Mouse (Mus musculus) heart, postnatal 4 days (tissue): ENCODE measurements at regions not wholly inside any gene's neighbourhood (a gene's known extent, or its start where the extent isn't known, plus 50 kb on each side); places are given as distances from the start of the nearest gene placed in this dataset.
A peak's percentile ranks its signal among the peaks of the same experiment; 100 is the strongest.

Source experiments
- DNase-seq: peaks from one replicate; pipeline ENCODE4 v3.0.0; 2021

DNA sequence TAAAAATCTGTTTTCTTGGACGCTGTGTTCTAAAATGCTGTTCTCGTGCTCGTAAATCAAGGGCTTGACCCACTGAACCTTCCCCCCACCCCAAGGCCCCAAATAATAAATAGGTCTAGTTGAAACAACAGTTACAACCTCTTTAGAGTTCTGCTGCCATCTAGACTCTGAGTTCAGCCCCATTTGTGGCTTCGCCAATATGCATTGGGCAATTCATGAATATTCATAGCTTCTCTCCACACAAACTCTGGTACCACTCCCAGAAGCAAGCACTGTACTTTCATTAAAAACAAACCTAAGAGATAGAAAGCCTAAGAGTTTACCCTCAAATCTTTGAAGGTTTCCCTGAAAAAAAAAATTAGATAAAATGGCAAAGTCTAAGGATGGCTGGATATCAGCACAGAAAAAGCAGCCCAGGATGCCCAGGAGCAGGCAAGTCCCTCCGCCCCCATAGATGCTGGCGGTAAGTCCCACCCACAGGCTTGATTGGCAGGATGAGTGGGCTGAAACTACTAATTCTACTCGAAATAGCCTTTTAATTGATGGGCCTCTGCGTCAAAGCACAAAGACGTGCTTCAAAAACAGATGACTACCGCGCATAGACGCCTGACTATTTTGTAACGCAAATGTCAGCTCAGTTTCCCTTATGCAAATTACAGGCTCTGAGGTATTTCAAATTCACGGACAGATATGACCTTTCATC is 106.0 kb upstream of the Sh3bp4 start:
- DNase-seq, result no peak

DNA sequence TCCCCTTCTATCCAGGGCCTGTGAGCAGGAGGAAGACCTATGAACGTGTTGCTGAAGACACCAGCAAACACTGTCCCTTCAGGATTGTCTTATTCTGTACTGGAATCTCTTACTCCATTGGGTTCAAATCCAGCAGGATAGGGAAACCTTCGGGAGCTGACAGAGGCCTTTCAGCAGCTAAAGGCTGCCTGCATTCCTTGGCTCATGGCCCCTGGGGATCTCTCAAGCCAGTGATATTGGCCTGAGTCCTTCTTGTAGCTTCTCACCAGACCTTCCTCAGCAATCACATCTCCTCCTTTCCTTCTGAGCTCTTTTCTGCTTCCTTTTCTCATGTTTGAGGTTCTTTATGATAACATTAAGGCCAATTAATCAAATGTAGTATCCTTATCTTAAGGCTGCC is 103.8 kb upstream of the Sh3bp4 start:
- DNase-seq, result peak; percentile 36

DNA sequence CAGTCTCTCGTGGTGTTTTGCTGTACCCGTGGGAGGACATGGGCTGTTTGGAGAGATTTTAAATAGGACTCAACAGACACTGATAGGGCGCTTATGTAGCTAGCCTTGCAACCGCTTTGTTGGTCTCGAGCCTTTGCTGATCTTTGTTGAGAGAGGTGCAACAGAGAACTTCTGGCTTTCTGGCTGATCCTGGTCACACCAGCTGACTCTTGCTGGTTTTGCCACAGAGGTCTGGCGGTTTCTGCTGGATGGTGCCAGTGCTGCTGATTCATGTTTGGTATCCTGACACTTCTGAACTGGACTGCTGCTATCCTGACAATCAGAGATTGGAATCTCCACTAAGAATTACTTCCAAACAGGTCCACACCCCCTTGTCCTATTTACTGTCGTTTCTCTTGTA is 102.1 kb upstream of the Sh3bp4 start:
- no peak for DNase-seq

DNA sequence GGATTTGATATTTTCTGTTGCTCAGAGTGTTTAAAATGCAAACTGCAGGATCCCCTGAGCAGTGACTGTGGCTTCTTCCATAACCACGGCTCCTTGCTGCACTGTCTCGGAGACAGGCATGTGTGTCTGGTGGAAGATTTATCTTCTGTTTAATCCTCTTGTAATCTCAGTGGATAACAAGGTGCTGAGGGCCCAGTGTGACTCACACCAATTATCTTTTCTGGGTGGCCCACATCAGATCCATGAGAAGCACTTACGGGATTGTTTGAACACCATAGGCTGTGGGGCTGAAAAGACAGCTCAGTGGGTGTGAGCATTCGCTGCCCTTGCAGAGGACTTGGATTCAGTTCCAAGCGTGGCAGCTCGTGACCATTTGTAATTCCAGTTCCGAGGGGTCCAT is 101.2 kb upstream of the Sh3bp4 start:
- no peak for DNase-seq

DNA sequence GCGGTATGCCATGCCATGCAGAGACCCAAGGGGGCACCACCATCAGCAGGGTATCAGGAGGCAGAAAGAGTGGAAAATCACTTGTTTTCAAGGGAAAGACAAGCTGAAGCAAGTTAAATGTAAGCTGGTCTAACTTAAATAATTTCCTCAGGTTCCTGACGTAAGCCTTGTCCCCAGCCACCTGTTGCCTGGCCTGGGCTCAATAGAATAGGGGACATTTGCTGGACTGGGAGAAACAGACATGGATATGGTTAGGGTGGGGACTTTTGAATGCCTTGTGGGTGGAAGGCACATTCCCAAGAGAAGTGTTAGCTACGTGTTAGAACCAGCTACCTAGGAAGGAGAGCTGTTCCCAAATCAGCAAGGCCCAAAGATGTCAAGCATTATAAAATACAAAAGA is 100.6 kb upstream of the Sh3bp4 start:
- no peak for DNase-seq

DNA sequence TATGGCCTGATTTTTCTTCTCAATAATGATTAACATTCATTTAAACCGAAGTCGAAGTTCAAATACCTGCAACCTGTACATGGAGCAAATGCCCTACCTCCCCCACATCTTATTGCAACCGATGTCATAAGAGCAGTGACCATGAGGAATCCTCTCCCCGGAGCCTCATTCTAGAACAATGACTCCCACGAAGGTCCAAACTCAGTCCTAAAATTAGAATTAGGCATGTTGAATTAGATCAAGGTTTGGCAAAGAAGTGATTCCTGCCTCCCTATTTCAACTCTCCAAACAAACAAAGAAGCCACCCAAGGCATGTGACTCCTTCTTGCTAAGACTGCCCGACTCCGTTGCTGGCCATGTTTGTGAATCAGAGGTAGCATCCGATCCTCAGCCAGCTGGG is 94.1 kb upstream of the Sh3bp4 start:
- no peak for DNase-seq

DNA sequence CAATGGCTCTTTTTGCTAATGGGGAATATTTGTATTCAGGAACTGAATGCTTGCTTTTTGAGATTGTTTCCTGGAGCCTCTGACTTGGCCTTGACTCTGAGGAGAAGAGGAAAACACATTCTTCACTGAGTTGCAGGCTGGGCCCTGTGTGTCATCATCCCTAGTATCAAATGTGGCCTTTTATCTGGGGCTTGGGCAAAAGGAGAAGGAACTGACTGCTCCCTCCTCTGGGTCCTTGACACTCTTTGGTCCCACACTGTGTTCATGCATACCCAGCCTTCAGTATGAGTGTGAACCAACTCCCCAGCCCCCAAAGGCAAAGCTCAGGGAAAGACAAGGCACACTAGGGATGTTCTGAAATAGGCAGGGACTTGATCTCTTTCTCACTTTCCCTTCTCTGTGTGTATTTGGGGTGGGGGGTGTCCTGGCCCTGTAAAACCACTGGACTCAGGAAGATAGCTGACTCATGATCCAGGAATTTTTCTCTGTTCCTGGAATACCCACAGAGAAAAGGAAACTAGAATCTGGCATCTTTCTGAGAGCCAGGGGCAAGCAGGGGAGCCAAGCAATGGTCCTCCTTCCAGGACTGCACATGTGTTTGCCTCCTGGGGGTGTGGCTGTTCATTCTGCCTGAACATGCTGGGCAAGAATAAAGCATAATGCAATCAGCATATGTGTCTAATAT is 82.1 kb upstream of the Sh3bp4 start:
- no peak for DNase-seq

DNA sequence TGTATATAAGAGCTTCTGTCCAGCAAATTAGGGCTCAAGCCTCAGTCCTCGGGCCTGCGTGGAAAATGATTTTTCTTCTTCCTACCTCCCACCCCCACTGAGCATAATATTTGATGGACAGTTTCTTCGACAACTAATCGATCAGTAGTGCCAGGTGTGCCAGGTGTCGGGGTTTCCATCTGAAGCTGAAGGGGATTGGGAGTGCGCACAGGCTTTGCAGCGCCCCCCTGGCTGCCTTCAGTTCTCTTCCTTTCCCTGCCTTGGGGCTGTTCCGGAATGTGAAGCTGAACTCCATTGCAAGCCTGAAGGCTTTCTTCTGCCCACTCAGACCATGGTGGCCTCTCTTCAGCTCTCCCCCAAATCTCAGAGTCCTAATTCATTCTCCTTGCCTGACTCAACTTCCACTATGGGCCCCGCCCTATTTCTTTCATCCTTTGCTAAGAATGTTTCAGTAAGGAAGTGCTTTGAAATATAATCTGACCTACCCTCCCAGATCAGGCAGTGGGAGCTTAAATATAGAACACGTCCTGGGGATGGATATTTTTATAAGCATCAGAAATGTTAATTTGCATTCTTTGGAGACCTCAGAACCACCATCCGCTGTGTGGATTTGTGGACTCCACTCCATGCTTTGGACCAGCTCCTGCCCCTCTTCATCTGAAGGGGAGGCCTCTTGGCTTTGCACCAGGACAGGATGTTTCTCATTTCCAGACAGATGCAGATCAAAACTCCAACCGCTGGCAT is 75.5 kb upstream of the Sh3bp4 start:
- DNase-seq, result peak; percentile 22

DNA sequence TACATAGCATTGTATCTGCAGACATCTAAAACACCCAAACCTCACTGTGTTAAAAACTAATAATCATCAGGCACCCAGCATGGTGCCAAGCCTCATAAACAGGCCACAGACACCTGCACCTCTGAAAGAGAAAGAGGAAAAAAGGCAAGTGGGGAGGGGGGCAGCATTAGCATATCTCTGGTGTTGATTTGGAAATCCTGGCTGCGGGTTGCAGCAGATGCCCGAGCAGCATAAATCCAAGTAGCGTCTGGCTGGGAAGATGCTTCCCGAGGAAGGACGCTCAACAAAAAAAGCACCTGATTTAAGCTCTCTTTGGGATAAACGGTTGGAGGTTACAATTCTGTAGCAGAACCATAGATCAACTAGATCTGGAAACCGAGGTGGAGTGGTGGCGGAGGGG is 74.3 kb upstream of the Sh3bp4 start:
- no peak for DNase-seq

DNA sequence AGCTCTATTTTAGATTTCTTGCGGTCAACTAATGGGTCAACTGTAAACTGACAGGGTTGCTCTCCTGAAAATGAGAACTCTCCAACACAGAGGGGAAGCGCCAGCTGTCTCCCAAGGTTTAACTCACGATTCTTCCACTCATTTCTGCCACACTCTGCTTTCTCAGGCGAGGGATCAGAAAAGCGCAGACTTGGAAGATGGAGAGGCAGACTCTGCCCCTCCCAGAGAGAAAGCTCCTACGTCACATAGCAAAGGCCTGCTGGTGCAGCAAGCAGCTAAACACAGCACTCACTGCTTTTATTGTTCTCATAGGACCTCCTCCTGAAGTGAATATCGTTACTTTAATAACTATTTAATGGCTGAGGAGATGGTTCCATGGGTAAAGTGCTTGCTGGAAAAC is 73.6 kb upstream of the Sh3bp4 start:
- DNase-seq, result no peak

DNA sequence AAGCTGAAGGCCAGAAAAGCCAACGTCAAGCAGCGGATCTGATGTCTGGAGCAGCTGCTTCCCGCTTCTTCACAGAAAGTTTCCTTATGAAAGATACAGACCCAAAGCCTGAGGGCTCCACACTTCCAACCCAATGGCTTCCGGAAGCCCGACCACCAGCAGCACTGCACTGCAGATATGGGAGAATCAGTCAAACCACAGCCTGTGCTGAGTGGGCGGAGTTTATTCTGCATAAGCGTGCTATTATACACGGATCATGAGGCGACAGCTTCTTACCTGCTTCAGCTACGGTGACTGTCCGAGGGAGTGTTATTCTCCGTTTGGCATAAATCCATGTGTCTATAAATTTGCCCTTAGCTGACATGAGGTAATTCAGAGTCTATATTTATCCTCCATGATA is 72.4 kb upstream of the Sh3bp4 start:
- DNase-seq, result no peak

DNA sequence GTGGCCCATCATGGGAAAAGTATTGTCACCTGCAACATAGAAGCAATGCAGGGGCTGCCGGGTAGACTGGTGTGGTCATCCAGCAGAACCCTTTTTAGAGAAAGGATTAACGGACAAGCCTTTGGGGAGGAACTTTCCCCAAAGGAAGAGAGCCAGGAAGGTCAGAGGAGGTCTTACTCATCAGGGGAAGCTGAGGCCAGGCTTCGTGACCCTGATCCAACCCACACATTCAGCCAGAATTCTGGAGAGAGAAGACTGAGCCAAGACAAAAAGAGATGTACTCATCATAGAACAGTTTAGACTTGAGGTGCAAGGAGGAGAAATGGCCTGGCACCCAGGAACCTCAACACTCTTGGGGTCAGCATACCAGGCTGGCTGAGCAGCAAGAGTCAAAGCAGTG is 67.9 kb upstream of the Sh3bp4 start:
- no peak for DNase-seq

DNA sequence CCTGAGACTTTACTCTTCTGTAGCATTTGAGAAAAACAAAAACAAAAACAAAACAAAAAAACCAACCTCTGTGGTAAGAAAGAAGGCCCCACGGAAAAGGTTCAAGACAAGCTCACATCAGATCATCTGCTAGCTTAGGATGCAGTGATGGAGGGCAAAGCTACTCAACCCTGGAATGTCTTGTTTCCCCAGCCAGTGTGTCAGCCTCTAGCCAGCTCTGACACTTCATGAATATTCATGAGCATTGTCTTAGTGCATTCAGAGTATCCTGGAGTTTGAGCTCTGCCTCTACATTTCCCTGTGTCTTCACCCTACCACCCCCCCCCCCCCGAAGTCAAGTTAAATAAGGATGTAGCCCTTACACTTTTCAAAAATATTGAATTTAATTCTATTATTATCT is 66.5 kb upstream of the Sh3bp4 start:
- DNase-seq, result no peak

DNA sequence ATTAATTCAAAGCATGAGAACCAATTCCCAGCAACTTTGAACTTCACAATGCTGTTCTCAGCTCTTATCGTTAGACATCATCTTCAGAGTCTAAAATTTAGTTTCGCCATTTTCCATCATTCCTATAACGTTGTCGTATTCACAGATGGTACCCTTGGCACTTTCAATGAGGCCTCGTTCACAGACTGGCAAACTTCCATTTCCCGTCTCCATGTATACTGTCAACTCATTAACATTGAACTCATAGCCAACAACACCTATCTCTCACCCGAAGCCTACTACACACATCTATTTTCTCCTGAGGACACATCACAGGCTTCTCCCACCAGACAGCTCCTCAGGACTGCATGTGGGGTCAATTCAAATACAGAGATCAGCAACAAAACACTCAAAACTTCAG is 62.7 kb upstream of the Sh3bp4 start:
- no peak for DNase-seq

DNA sequence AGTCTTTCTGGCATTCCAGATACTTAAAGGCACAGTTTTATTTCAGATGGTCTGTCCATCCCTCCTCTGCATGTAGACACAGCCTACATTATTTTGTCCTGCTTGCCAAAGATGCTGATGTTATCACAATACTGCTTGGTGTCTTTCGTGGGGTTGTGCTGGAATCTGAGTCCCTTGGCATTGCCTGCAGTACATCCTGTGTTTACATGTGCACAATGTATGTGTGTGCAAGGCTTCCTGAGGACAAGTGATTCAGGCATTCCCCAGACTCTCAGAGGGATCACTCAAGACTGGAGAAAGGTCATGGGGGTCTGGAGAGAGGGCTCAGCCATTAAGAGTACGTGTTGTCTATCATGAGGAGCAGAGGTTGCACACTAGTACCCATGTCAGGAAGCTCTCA is 60.0 kb upstream of the Sh3bp4 start:
- DNase-seq, result no peak

DNA sequence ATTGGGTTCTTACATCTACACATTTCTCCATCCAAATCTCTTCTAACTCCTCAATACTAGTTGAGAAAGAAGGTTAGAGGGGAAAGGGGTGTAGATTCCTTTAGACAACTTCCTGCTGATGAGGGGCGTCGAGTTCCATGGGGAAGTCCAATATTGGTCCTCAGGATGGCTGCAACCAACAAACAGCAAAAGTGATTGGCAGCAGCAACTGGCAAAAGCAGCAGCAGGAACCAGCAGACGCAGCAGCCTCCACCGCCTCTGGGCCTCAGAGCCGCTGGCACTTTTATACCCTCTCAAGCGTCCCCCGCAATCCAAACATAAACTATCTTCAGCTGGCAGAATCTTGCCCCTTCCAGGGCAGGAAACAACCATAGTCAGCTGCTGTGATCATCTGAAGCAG is 58.8 kb upstream of the Sh3bp4 start:
- DNase-seq, result no peak

DNA sequence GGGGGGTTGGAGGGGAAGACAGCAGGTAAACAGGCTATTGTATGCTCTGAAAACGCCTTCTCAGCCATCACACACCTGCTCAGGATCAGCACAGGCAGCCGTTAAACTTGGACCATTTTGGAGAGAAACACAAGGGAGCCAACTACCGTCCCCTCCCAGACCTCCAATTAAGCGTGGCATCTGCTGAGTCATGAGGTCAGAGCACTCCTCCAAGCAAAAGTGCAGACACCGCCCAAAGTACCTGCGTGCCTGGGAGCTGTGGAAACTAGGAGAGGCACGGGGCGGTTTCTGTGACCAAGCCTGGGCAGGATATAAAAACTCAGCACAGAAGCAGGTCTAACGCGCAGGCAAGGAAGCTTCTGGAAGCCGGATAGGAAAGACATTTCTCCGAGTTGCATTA is 54.8 kb upstream of the Sh3bp4 start:
- no peak for DNase-seq

DNA sequence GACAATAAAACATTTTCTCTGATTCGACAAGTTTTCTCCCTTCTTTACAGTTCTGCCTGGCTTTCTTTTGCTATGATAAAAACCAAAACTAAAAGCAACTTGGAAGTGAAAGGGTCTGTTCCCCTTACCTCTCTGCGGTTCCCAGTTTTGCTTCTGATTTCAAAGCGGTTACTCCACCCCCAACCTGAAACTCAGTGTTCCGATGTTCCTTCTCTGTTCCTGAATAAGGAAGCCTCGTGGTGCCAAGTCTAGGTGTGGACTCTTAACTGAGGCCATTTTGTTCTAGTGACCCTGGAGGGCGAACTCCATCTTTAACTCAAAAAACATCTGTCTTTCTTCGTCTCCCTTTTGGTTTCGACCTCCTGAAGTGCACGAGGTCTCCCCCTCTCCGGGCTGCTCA is 54.4 kb upstream of the Sh3bp4 start:
- DNase-seq, result no peak

DNA sequence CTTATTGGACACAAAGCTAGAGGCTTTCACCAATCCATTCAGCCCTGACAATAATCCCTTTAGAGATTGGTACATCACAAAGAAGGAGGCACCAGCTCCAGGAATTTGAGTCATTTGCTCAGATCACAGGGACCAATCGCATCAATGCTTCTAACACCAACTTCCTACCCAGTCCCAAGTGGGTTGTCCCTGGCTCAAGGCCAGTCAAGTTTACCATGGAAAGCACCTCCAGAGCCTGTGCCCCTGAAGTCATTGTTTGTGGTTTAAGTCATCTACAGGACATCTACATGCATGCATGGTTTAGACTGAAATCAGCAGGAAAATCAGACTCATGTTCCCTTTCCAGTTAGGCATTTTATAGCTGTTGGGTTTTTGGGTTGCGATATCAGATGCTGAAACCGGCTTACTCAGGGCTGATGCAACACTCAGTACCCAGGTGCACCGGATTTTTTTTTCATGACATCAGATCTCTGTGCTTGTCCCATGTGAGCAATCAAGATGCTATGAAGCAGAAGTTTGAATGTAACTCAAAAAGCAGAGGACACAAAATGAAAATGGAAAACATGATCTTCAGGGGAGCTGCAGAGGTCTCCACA is 50.3 kb upstream of the Sh3bp4 start:
- DNase-seq, result no peak
